Mouse (Mus musculus): ENCODE measurements around the gene Inpp5a. TPM values are rescaled to one million over a fixed set of nuclear protein-coding genes. Genes with fewer than 3 reads are reported as not detected.
A peak's percentile ranks its signal among the peaks of the same experiment; 100 is the strongest.

The Inpp5a gene
- polyA plus RNA-seq, 1 experiment = 35.4 TPM

DNA sequence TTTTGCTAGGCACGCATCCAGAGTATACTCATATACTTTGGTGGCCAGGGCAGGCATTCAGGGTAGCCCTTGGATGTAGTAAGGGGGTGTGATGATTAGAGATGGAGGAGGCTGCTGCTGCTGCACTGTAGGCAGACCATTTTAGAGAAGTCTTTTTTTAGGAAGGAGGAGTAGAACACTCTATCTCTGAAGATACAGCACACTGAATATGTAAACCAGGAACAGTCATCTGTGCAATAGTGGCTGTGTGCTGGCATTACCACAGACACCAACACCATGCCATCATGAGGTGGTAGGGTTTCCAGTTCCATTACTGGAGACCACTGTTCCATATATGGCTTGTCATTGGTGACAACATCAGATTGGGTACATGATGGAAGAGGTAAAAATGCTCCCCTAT is 83.1 kb downstream of the Inpp5a start:
- DNase-seq (ENCODE audit: extremely low spot score in 1 of 2, low spot score in 1 of 2) = peak in 1 of 2 experiments; percentile 25

GRCm38 (mm10) chr7:139472865-139473549 is 84.1 kb downstream of the Inpp5a start:
- DNase-seq (ENCODE audit: extremely low spot score in 1 of 2, low spot score in 1 of 2) = peak; percentile 72 to 93

GRCm38 (mm10) chr7:139475896-139476295 is 87.0 kb downstream of the Inpp5a start:
- peak in 1 of 2 experiments; percentile 51 for DNase-seq (ENCODE audit: extremely low spot score in 1 of 2, low spot score in 1 of 2)

DNA sequence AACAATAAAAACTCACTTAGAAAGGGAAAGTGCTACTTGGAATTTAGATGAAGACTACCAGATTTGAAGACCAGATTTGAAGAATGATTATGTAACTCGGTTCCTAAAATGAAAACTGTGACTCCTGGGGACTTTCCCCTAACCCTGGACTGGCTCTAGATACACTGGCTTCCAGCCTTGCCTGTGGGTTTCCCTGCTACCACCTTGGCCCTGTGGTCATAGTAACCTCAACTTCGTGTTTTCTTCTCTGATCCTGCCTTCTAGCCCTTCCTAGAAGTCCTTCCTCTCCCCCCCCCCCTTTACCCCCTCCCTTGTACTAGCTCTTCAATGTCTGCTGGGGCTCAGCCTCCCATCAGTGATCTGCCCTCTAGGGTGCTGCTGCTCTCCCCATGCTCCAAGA is 87.8 kb downstream of the Inpp5a start:
- no peak for DNase-seq (ENCODE audit: extremely low spot score in 1 of 2, low spot score in 1 of 2)

- no peak for DNase-seq (ENCODE audit: extremely low spot score in 1 of 2, low spot score in 1 of 2)
Observed at GRCm38 (mm10) chr7:139477748-139478147, 88.8 kb downstream of the Inpp5a start.

DNA sequence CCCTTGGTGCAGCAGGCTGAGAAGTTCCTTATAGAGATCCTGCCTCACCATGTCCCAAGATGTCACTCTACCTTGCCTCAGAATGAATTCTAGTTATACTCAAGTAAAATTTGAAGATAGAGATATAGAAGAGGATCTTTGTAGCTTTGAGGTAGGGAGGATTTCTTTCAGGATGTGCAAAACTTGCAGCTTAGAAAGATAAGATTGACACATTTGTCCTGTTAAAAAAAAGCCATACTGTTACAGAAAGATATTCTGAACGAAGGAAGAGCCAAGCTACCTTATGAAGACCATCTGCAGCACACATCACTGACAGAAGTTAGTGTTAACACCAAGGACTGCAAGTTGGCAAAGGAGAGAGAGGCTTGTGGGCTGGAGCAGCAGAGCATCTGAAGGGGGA is 90.2 kb downstream of the Inpp5a start:
- DNase-seq (ENCODE audit: extremely low spot score in 1 of 2, low spot score in 1 of 2) = no peak

GRCm38 (mm10) chr7:139479626-139480025 is 90.7 kb downstream of the Inpp5a start:
- peak in 1 of 2 experiments; percentile 24 for DNase-seq (ENCODE audit: extremely low spot score in 1 of 2, low spot score in 1 of 2)

GRCm38 (mm10) chr7:139484206-139484955 is 95.5 kb downstream of the Inpp5a start:
- peak; percentile 26 to 72 for DNase-seq (ENCODE audit: extremely low spot score in 1 of 2, low spot score in 1 of 2)

DNA sequence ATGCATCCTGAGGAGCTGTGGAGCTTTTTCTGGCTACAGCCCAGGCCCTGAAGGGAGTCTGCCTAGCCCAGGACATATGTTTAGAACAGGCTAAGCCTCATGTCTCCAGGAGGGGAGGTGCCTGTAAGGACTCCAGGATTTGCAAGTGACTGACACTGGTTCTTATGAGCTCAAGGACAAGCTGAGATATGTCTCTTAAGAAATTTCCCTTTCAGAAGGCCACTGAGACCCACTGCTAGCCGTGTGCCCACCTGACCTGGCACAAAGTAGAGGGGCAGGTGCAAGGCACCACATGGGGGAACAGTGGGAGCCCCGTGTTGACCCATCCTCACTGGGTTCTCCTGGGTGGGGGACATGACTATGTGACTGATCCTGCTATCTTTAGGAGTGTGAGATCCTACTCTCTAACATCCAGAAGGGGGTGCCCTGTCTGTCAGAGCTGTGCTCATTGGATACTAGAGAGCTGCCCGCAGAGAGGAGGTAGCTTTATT is 100.9 kb downstream of the Inpp5a start:
- DNase-seq (ENCODE audit: extremely low spot score in 1 of 2, low spot score in 1 of 2) = no peak

- DNase-seq (ENCODE audit: extremely low spot score in 1 of 2, low spot score in 1 of 2) = no peak
Observed at GRCm38 (mm10) chr7:139492351-139492750, 103.4 kb downstream of the Inpp5a start.

DNA sequence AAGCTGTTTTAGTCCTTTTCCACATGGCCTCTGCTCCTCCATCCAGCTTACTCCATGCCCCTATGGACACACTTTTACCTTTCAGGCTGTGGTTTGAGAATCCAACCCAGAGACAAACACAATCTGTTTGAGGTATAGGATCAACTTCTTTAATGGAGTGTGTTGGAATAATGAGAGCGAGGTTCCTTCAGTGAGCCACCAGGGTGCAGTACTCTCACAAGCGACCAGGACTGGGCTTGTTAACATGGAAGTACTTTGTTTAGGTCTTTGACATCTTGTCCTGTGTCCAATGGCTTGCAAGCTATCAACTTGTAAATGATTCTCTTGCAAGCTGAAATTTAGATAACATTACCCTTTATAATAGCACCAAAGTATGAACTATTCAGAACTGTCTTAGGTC is 104.0 kb downstream of the Inpp5a start:
- no peak for DNase-seq (ENCODE audit: extremely low spot score in 1 of 2, low spot score in 1 of 2)

DNA sequence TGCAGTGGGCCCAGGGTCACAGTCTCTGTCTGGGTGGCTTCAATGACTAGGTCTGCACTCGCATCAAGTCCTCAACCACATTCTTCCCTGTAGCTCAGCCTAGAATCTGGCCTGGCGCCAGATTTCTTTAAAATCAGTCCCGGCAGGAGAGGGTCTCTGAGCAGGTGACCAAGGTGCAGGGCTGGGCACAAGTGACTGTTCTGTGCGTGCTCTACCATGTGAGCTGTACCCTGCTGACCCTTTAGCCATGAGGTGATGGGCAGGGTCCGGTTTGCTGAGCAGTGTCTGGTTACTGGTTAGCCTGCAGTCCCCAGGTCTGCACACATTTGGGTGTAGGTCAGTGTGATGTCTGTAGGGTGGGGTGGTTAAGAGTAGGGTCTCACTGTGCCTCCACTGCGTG is 106.9 kb downstream of the Inpp5a start:
- no peak for DNase-seq (ENCODE audit: extremely low spot score in 1 of 2, low spot score in 1 of 2)

- DNase-seq (ENCODE audit: extremely low spot score in 1 of 2, low spot score in 1 of 2) = no peak
Observed at GRCm38 (mm10) chr7:139498038-139498625, 109.2 kb downstream of the Inpp5a start.

DNA sequence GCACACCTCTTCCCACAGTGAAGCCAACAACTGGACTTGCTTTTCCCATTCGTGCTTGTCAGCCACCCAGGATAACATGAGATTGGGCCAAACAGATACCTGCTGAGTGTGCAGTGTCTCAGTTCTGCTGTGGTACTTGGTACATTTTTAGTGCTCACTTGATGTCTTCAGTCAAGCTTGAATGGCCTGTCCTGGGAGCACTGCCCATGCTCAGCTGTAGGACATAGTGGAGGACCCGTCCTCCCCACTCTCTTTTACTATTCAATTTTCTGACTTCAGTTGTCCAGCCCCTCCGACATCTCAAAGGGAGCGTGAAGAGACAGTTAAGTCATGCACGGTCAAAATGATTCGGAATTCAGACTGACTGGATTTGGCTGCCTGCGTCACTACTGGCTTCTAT is 115.2 kb downstream of the Inpp5a start:
- no peak for DNase-seq (ENCODE audit: extremely low spot score in 1 of 2, low spot score in 1 of 2)

GRCm38 (mm10) chr7:139506677-139507412 is 117.9 kb downstream of the Inpp5a start:
- no peak for DNase-seq (ENCODE audit: extremely low spot score in 1 of 2, low spot score in 1 of 2)

DNA sequence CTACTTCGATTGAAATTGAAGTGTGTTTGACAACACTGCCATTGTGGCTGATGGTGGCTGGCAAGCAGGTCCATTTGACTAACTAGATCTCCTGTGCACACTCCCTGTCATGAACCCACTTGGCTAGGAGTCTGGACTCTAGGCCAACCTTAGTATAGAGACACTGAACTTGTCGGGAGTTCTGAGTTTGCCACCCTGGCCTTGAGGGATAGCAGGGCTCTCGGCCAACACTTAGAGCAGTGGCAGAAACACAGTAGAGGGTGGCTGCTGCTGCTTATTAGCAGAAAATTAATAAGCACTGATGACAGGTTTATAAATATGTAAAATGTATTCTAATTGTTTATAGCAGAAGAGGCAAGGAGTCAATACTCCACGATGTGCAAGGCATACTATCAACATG is 120.0 kb downstream of the Inpp5a start:
- DNase-seq (ENCODE audit: extremely low spot score in 1 of 2, low spot score in 1 of 2) = no peak

DNA sequence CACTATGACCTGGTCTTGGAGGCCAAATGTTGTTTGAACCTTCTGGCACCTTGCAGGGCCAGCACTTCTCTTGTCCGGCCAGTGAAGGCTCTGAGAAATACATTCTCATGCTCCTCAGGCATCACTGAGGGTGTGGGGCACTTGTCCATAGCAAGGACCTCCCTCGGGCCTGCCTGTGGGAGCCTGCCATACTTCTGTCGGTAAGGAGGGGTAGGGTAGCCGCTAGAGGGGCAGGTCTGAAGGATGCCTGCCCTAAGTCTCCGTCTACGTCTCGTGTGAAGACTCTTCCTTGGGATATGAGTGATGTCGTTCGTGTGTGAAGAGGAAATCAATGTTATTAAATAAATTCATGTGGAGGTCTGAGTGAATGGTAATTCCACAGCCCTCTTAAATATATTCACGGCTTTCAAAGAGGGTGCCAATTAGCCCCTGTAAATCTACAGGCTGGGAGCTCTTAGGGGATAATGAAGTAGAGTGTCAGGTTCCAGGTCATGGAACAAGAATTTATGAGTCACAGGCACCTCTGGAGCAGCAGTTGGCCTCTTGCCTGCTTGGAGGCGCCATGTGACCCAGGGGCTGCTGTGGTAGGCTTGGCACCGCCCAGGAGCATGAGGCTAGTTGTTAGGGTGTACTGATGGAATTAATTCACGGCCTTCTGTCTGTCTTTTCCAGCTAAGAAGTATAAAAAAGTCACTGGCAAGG is 127.2 kb downstream of the Inpp5a start:
- no peak for DNase-seq (ENCODE audit: extremely low spot score in 1 of 2, low spot score in 1 of 2)

DNA sequence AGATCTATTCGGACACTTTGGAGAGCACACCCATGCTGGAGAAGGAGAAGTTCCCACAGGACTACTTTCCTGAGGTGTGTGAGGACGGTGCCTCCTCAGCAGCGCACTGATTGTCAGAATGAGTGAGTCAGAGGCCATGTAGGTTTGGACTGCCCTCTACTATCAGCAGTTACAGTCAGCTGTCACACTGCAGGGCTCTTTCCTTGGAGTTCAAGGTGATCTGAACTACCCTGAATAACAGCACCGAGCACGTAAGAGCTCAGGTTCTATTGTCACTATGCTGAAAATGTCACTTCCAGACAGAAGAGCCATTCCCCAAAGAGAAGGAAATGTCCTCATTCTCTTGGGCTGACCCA is 127.7 kb downstream of the Inpp5a start:
- DNase-seq (ENCODE audit: extremely low spot score in 1 of 2, low spot score in 1 of 2) = no peak

DNA sequence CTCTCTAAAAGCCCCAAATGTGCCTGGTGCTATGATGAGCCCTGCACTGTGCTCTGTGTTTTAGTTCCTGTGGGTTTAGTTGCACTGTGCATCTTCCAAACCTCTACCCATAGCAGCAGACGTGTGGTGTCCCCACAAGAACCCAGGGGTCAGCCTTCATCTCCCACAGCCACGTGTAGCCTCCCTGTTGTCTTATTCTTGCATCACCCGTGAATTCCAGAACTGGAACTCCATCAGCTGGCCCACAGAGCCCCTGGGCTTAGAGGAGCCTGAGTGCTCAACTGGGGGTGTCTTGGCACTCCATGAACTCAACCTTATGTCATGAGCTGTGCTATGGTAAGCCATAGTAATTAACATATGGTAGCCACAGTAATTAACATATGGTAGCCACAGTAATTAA is 129.4 kb downstream of the Inpp5a start:
- no peak for DNase-seq (ENCODE audit: extremely low spot score in 1 of 2, low spot score in 1 of 2)

- no peak for DNase-seq (ENCODE audit: extremely low spot score in 1 of 2, low spot score in 1 of 2)
Observed at GRCm38 (mm10) chr7:139528309-139529076, 139.6 kb downstream of the Inpp5a start.

Measured in frontal cortex, adult 2 months (tissue).